Comparison of ENCODE assay signal across 8 mouse cellular contexts in genomic region chr9:104063244-104063961, GRCm38 (mm10). TPM values are rescaled to one million over a fixed set of nuclear protein-coding genes. Genes with fewer than 3 reads are reported as not detected.
DNase-seq lines count a peak whose midpoint lies in the region; ATAC-seq and TF ChIP-seq lines count a peak whose summit lies in the region.

TSS of gene Acad11 (plus strand) at chr9:104063377.

- peak; percentile 97 for ATAC-seq in embryonic facial prominence, embryonic 14.5 days (ENCODE audit: low read depth)
- ATAC-seq in limb, embryonic 14.5 days (ENCODE audit: low FRiP score, low read depth): peak; percentile 95
- ATAC-seq in midbrain, postnatal 0 days (ENCODE audit: low FRiP score): peak; percentile 97

- no peaks in the 10 kb centered on the region for H3K9me3 ChIP-seq in embryonic facial prominence, embryonic 14.5 days (ENCODE audit: control insufficient read depth, low read length)
- no peaks in the 10 kb centered on the region for H3K9me3 ChIP-seq in limb, embryonic 14.5 days (ENCODE audit: control insufficient read depth, low read length)
- H3K9me3 ChIP-seq in midbrain, postnatal 0 days (ENCODE audit: low read length): no peaks in the 10 kb centered on the region

- H3K9ac ChIP-seq in embryonic facial prominence, embryonic 14.5 days (ENCODE audit: low read depth, low read length): peak within 1 kb of the TSS; percentile 85
- H3K9ac ChIP-seq in limb, embryonic 14.5 days (ENCODE audit: low read depth, low read length, severe bottlenecking): peak within 1 kb of the TSS; percentile 77
- peak within 1 kb of the TSS; percentile 85 for H3K9ac ChIP-seq in midbrain, postnatal 0 days (replicated peaks; ENCODE audit: low read length, poor library complexity, severe bottlenecking)

- WGBS in embryonic facial prominence, embryonic 14.5 days: under 1% methylated on average over 23 of the region's 30 CpGs
- 1% methylated on average over 25 of the region's 30 CpGs for WGBS in limb, embryonic 14.5 days
- WGBS in midbrain, postnatal 0 days: under 1% methylated on average over 28 of the region's 30 CpGs

- H3K4me3 ChIP-seq in embryonic facial prominence, embryonic 14.5 days (ENCODE audit: low read depth, low read length): peak within 1 kb of the TSS; percentile 90
- H3K4me3 ChIP-seq in limb, embryonic 14.5 days (replicated peaks; ENCODE audit: low read length): peak within 1 kb of the TSS; percentile 87
- peak within 1 kb of the TSS; percentile 99 for H3K4me3 ChIP-seq in midbrain, postnatal 0 days (ENCODE audit: low read depth, low read length)

- peaks cover 11% of the 10 kb centered on the region for H3K4me1 ChIP-seq in embryonic facial prominence, embryonic 14.5 days (ENCODE audit: control insufficient read depth, insufficient read depth, low read length)
- H3K4me1 ChIP-seq in limb, embryonic 14.5 days (ENCODE audit: control insufficient read depth, insufficient read depth, low read length): peaks cover 15% of the 10 kb centered on the region
- peaks cover 14% of the 10 kb centered on the region for H3K4me1 ChIP-seq in midbrain, postnatal 0 days (ENCODE audit: insufficient read depth, low read length)

- peaks cover 18% of the 10 kb centered on the region for H3K36me3 ChIP-seq in embryonic facial prominence, embryonic 14.5 days (ENCODE audit: control insufficient read depth, insufficient read depth, low read length)
- H3K36me3 ChIP-seq in limb, embryonic 14.5 days (ENCODE audit: control insufficient read depth, insufficient read depth, low read length): peaks cover 16% of the 10 kb centered on the region
- H3K36me3 ChIP-seq in midbrain, postnatal 0 days (ENCODE audit: insufficient read depth, low read length): peaks cover 12% of the 10 kb centered on the region

- TF ChIP-seq CTCF in midbrain, postnatal 0 days (IDR thresholded peaks at IDR 0.05): no peak

- no peaks in the 10 kb centered on the region for H3K27me3 ChIP-seq in embryonic facial prominence, embryonic 14.5 days (replicated peaks; ENCODE audit: control insufficient read depth, insufficient read depth, low read length)
- H3K27me3 ChIP-seq in limb, embryonic 14.5 days (ENCODE audit: control insufficient read depth, insufficient read depth, low read length): no peaks in the 10 kb centered on the region
- no peaks in the 10 kb centered on the region for H3K27me3 ChIP-seq in midbrain, postnatal 0 days (ENCODE audit: insufficient read depth, low read length)

- peak within 1 kb of the TSS; percentile 70; the same call in 1 of the 2 replicates for H3K27ac ChIP-seq in embryonic facial prominence, embryonic 14.5 days (replicated peaks; ENCODE audit: low read depth, low read length)
- H3K27ac ChIP-seq in limb, embryonic 14.5 days (replicated peaks; ENCODE audit: low read depth, low read length): peak within 1 kb of the TSS; percentile 28; the same call in 1 of the 2 replicates
- H3K27ac ChIP-seq in midbrain, postnatal 0 days (ENCODE audit: low read depth, low read length): peak within 1 kb of the TSS; percentile 80

- peak; percentile 85 for DNase-seq in 3T3-L1 (ENCODE audit: low read depth, low spot score)
- peak; percentile 28 to 68 for DNase-seq in adrenal gland, postnatal 4 days (ENCODE audit: low spot score in 2 of 2)
- peak; percentile 95 for DNase-seq in embryonic facial prominence, embryonic 14.5 days (ENCODE audit: low spot score)
- peak; percentile 91 for DNase-seq in heart, adult 8-10 months (ENCODE audit: low spot score)
- peak; percentile 92 for DNase-seq in kidney, adult 9 months
- DNase-seq in limb, embryonic 14.5 days (ENCODE audit: low spot score): peak; percentile 90
- peak; percentile 93 for DNase-seq in midbrain, postnatal 0 days (ENCODE audit: low spot score)
- DNase-seq in spleen, postnatal 14 days (ENCODE audit: low spot score in 2 of 2): peak; percentile 62 to 76

- peak within 1 kb of the TSS; percentile 96 for H3K4me2 ChIP-seq in embryonic facial prominence, embryonic 14.5 days (ENCODE audit: low read depth, low read length)
- H3K4me2 ChIP-seq in limb, embryonic 14.5 days (replicated peaks; ENCODE audit: low read depth, low read length, severe bottlenecking): peak within 1 kb of the TSS; percentile 88
- peak within 1 kb of the TSS; percentile 83 for H3K4me2 ChIP-seq in midbrain, postnatal 0 days (ENCODE audit: low read depth, low read length, poor library complexity, severe bottlenecking)

- TF ChIP-seq POLR2A in limb, embryonic 14.5 days (IDR thresholded peaks at IDR 0.05; ENCODE audit: borderline replicate concordance, extremely low read depth, insufficient read depth, insufficient read length): peak; percentile 33; the same call in 1 of the 2 replicates

RNA-seq across cellular contexts. Expression of gene Acad11, which starts in this region (rescaled TPM):
- 10 to 100 TPM; 33.8 to 42.7 TPM for total RNA-seq in adrenal gland, postnatal 4 days (2021)
- 11.2 and 11.9 TPM in 2 replicates for polyA plus RNA-seq in embryonic facial prominence, embryonic 14.5 days (2014; fragmentation: Nextera tagmentation; extraction: Ambion mirVana)
- 100 to 1,000 TPM; 114 to 136 (median 130) TPM for total RNA-seq in heart, adult 8-10 months (2022)
- polyA plus RNA-seq in limb, embryonic 14.5 days (2012; rRNA removed): 13.9 and 14.0 TPM in 2 replicates
- 11.4 and 12.3 TPM in 2 replicates for polyA plus RNA-seq in limb, embryonic 14.5 days (2014; fragmentation: Nextera tagmentation; extraction: Ambion mirVana)
- total RNA-seq in midbrain, postnatal 0 days (2014; rRNA removed): 9.3 and 12.1 TPM in 2 replicates
- polyA plus RNA-seq in midbrain, postnatal 0 days (2015; fragmentation: Nextera tagmentation; extraction: Ambion mirVana): 5.3 and 6.3 TPM in 2 replicates

Comparison
In these comparisons a context has a peak if more than half of its experiments do, and no peak if none do; other contexts are left out.
1. Peak in every context shown above with its lines: DNase-seq, ATAC-seq, H3K4me3 ChIP-seq and H3K27ac ChIP-seq.
2. H3K27ac ChIP-seq: peak in every context shown above with its lines; median percentile 80 in midbrain, postnatal 0 days; 70 in embryonic facial prominence, embryonic 14.5 days; 28 in limb, embryonic 14.5 days.